Mouse (Mus musculus) naive thymus-derived CD4-positive, alpha-beta T cell, adult 2 months (primary cell): ENCODE results near the gene Eif2ak3.
A peak's percentile ranks its signal among the peaks of the same experiment; 100 is the strongest.

ENCODE experiments used
- DNase-seq: peaks from one replicate; pipeline ENCODE4 v3.0.0-alpha.2; 2011; ENCODE audit warnings: low read depth

Gene Eif2ak3

DNA sequence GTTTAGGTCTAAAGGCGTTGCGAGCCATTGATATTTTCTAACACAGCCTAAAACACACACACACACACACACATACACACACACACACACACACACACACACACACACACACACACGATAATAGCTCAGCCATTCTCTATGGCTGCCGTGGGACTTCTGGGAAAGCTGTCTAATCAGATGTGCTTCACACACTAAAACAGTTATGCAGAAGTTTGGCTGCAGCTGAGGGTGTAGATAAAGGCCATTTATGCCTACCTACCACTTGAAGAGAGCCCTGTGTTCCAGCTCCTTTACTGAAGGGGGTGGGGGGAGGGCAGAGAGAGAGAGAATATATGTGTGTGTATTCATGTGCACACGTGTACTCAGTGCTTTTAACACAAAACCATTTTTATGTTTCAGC lies 59.4 kb downstream of the Eif2ak3 start:
- no peak for DNase-seq

DNA sequence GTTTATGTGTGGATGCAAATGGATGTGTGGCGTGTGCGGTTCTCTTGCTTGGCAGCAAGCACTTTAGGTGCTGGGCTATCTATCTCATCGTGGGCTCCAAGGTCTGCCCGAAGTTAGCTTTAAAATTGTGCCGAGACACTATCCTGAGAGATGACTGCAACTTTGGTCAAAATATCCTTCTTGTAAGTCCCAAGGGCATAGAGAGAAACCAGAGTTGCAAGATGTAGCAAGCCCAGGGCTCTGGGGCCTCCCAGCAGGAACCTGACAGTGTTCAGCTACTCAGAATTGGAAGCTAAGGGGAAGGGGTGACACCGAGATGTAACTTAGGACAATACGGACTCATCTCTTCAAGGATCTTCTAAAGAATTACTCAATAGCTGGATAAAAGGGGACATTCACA lies 65.3 kb downstream of the Eif2ak3 start:
- DNase-seq, result no peak

DNA sequence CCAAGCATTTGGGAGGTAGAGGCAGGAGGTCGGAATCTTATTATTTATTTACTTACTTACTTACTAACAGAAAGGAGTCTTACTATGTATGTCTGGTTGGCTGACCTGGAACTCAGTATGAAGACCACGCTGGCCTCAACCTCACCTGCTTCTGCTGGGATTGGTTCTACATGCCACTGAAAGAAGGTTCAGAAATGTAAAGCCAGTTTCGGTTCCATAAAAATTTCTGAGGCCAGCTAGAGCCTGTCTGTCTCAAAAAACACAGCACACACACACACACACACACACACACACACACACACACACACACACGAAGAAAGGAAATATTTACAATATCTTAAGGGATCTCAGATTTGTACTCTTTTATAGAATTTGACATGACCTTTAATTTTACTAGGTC lies 66.0 kb downstream of the Eif2ak3 start:
- DNase-seq, result no peak

DNA sequence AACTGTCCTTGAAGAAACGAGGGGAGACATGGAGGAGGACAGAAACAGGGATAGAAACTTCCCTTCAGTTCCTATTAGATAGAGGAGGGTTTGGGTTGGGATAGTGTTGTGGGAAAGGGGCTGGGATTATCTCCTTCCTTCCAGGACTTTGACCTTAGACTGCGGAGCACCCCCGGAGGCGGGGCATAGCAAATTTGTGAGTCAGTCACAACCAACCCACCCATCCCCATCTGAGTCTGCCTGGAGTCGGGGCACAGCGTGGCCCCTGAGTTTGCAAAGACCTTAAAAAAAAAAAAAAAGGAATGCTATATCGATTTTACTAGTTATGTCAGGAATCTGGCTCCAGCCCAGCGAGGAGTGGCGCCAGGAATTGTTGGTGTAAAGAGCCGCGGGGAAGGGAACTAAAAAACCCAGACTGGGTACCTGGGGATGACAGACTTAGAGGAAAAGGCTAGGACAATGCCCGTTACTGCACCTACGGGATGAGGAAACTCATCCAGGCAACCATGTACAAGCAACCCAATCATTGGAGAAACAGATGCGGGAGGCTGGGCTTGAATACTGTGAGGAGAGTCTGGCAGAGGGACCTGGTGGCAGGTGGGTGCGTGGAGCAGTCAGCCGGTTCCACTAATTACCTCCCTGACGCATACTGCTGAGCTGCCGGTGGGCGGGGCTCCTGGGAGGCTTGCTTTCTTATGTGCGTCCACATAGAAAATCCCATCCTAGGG lies 67.5 kb downstream of the Eif2ak3 start:
- DNase-seq, result no peak

DNA sequence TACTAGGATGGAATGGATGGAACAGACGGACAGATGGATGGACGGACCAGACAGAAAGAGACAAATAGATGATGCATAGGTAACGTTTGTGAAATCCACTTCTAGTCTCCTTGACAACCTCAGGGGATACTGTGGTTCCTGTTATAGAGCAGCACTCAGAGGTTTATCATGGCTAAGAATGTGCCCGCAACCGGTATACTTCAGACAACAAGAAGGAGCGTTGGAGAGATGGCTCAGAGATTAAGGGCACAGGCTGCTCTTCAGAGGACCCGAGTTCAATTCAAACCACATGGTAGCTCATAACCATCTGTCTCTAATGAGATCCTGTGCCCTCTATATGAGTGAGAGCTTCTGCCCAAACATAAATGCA lies 68.1 kb downstream of the Eif2ak3 start:
- DNase-seq, result no peak

DNA sequence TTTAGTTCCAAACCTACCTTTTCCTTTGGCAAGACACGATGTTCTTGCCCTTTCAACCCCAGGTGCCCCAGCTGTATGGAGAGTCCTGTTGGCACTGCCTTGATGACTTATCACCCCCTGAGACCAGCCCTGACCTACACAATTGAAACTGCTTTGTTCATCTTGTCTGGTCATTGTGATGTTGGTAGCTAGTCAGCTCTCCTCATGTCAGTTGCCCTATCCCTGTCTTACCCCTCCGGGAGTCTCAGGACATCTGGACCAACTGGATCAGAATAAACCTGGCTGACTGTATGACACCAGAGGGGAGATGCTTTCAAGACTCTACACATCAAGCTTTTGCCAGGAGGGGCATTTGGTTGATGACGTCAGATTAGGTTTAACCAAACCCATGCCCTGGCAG lies 74.5 kb downstream of the Eif2ak3 start, which contains the start of gene Tex37:
Tex37 (minus strand) TSS at position 101 of the 400 bp plus-strand sequence.
- DNase-seq, result no peak

DNA sequence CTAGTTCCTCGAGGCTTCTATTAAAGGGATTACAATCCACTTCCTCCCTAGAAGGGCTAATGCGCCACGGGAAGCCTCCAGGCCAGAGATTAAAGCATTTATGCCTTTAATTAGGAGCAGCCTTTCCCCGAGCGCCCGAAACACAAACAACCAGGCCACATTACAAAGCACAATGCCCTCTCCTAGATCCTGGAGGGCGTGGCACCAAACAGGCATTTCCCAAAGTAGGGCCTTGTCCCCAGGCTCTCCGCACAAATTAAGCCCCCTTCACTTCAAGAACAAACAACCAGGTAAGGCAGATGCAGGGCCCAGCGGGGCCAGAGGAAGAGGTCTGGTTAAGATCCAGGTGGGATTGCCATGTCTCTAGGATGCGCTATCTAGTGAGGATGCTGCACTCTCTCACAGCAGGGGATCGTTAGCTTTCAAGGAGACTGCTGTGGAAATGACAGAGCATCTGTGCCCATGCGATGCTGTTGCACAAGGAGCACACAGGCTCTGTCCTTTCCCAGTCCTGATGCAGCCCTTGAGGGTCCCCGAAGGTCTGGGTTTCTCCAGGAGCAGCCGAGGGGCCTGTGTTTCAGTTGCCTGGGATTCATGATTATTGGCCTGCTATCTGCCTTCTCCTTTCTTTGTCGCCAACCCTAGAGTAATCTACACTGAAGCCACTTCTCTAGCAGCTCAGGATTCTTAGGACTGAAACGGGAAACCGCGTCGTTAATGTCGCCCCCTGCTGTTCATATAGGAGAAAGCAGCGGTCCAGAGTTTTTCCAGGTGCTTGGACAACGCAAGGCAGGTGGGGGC lies 77.2 kb downstream of the Eif2ak3 start:
- DNase-seq, result peak; percentile 55

DNA sequence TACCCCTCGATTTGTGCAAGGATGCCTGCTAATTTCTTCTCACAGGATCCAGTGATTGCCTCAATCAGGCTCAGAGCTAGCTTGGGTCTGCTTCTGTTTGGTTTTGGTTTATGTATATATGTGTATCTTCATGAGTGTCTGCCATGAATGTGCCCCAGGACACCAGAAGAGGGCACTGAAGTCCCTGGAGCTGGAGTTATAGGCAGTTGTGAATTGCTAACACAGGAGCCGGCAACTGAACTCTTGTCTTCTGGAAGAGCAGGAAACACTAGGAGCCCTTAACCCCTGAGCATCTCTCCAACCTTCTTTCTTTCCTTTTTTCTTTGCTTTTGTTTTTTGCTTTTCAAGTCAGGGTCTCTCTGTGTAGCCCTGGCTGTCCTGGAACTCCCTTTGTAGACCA lies 87.5 kb downstream of the Eif2ak3 start:
- DNase-seq, result no peak

DNA sequence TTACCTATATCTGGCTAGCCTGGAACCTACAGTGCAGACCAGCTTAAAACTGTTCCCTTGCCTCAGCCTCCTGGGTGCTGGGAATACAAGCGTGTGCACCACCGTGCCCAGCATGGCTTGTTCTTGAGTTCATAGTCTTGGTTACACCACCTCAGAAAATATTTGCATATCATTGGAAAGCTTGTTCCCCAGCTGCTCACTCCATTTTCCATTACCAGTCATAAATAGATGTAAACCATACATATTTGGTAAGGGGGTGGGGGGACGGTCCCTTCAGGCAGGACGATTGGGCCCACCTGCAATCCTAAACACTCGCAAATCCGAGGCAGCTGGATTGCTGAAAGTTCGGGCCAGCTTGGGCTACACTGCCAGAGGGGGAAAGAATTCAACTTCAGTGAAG lies 109.0 kb downstream of the Eif2ak3 start:
- DNase-seq, result no peak

DNA sequence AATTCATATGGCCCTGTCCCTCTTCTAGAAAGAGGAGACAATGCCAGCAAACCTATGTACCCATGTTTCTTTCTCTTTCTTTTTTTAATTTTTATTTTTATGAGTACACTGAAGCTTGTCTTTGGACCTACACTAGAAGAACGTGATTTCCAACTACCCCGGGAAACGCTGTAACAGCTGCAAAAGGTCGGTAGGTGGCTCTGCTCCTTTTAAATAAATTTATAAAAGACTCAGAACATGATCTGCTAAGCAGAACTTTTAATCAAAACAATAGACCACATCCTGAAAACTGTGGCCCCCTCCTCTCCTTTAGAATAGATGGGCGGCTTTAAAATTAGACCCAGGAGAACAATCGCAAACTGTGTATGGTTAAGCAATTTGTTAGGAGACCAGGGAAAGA lies 109.7 kb downstream of the Eif2ak3 start:
- DNase-seq, result peak; percentile 10
